Mouse (Mus musculus) heart, postnatal 0 days (tissue): Measurements from ENCODE around the gene Ston2.

Experiments
- CTCF ChIP-seq: IDR thresholded peaks from 2 replicates; pipeline ENCODE4 v1.5.1; 2016; ENCODE audit warnings: antibody characterized with exemption, control low read depth, low read depth
- EP300 ChIP-seq: IDR thresholded peaks from 2 replicates; pipeline ENCODE4 v1.6.1; 2016; ENCODE audit warnings: antibody characterized with exemption, low read depth

DNA sequence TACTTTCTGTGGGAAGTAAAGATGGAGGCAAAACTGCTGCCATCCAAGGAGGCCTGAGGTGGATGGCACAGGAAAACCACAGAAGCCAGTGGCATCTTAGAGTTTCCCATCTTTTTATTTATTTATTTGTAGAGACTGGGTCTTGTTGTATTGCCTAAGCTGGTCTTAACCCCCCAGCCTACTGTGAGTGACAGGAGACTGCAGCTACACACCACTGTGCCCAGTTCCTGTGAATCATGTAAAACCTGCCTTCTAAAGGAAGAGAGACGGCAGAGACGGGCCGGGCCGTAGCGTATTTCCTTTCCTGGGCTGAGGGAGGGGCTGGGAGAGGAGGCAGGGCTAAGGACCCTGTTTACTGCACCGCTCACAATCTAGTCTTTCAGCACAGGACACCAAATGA is 19.6 kb upstream of the Ston2 start:
- TF ChIP-seq CTCF: no peak
- TF ChIP-seq EP300: no peak
